Mouse (Mus musculus): ENCODE results near the gene Gm45716.

Gene Gm45716

DNA sequence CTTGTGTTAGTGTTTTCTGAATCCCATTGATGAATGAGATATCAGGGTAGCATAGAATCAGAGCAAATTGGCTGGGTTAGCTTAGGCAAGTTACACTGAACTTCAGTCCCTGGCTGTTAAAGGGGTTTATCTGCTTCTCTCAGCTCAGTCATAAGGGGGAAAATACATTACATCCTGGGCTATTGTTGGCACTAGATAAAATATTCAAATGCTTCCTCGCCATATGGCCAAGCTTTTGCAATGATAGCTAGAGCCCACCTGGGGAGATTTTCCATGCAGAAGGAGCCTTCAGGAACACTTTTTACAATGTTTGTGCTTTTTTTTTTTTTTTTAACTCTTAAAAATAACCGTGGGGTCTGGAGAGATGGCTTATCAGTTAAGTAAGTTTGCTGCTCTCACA is 96.6 kb downstream of the Gm45716 start:
- DNase-seq (ENCODE audit: extremely low spot score): no peak

DNA sequence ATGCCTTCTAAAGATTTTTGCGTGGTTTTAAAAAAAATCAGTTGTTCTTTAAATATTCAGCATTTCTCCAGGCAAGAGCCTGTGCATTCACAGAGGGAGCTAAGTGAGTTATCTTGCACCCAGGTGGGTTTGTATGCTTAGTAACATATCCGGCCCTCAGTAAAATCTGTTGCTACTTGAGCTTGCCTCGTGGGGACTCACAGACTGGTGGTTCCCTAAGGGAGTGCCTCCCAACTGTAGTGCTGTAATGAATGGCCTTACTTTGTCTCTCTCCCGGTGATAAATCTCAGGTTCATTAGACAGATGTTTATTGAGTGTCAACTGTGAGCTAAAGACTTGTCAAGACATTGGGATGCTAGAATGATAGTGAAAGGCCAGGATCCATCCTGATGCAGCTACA is 97.1 kb downstream of the Gm45716 start:
- DNase-seq (ENCODE audit: extremely low spot score): no peak

DNA sequence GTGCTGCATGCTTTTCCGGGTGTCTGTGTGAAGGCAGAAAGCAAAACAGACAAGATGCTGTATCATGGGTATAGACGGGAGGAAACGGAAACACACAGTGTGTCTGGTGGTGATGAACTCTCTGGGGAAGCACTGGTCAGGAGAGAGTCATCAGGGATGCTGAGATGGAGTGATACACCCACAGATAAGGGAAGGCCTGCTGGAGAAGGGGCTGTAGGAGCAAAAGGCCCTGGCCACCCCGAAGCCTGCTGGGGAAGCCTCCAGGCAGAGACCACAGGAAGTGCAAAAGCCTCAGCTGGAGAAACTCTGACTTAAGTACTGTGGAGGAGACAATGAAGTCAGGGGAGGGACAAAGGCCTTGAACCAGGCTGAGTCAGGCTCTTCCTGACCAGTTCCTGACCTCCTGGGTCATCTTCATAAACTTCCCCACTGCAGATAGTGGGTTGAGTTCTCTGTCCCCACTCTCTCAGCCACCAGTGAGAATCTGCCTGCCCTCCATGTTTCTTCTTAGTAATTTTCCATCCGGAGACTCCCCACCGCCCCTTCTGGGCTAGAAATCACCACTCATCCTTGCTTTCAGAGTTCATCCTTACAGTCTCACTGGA is 99.2 kb downstream of the Gm45716 start:
- DNase-seq (ENCODE audit: extremely low spot score): no peak

DNA sequence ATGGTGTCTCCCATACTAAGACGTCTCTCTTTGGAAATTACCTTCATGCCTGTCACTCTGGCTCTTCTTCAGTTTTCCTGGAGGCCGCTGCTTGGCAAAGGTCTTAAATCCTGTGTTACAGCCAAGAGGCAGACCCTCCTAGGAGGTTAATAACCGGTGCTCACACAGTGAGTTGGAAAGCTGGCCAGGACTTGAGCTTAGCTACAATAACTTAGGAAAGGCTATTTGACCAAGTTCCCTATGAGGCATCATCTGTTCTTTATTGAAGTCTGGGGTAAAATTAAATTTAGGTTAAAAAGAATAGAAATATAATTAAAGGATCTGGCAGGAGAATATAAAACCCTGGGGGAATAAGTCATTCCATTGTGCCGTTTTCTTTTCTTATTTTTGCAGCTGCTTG is 103.7 kb downstream of the Gm45716 start:
- DNase-seq (ENCODE audit: extremely low spot score): no peak

DNA sequence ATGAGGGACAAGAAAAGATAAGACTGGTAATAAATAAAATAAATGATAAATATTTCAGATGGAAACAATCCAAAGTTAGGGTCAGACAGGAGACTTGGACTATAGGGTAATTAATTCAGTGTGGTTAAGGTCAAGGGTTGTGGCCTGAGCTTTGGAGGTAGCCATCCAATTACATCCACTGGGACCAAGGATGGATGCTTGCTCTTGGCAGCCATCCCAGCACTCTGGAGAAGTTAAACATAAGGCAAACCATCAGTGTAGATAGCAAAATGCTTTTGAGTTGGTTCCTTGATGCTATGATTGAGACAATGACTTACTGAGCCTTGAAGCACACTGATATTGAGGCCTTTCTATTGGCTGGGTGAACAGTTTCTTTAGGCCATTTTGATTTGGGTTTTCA is 105.3 kb downstream of the Gm45716 start:
- DNase-seq (ENCODE audit: extremely low spot score): no peak

DNA sequence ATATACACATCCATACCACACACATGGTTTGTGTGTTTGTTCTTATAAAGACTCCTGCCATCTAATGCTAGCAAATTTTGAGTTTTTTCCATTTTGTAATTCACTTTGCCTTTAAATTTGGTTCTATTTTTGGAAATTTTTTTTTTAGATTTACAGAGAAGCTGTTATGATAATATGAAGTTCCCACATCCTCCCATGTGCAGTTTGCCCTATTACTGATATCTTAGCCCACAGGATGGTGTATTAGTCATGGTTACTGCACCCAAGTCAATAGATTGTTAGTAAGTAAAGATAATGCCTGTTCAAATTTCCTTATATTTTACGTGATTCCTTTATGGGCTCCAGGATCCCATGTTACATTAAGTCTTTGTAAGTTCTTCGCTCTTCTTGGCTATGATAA is 107.1 kb downstream of the Gm45716 start:
- DNase-seq (ENCODE audit: extremely low spot score): no peak
